Mouse (Mus musculus) cerebral cortex, adult 2 months (tissue): Measurements from ENCODE around the gene Brms1l.

Source experiments
- WGBS: fragments of 180-500 bp; shearing (Covaris S2); methylation state at CpG from one replicate; pipeline ENCODE4 v1.1.7; 2018; 5-methylcytosine and 5-hydroxymethylcytosine counted together

Gene Brms1l

GRCm38 (mm10) chr12:55869622-55870322, 33.6 kb downstream of the Brms1l start:
- WGBS = 92% methylated on average over 5 of the region's 5 CpGs

- whole genome bisulfite sequencing = 30% methylated on average over 4 of the region's 4 CpGs
These were observed 49.3 kb downstream of the Brms1l start for GRCm38 (mm10) chr12:55885449-55885848.

GRCm38 (mm10) chr12:55888570-55888969, 52.4 kb downstream of the Brms1l start:
- 21% methylated on average over 5 of the region's 5 CpGs for WGBS

- WGBS = 87% methylated on average over 1 of the region's 1 CpGs
These were observed 68.7 kb downstream of the Brms1l start for GRCm38 (mm10) chr12:55904801-55905200.

GRCm38 (mm10) chr12:55912138-55912537, 76.0 kb downstream of the Brms1l start:
- 63% methylated on average over 3 of the region's 3 CpGs for WGBS

GRCm38 (mm10) chr12:55913201-55913600, 77.1 kb downstream of the Brms1l start:
- 66% methylated on average over 9 of the region's 9 CpGs for WGBS

GRCm38 (mm10) chr12:55916250-55916649, 80.1 kb downstream of the Brms1l start:
- 30% methylated on average over 8 of the region's 8 CpGs for WGBS

- WGBS = 95% methylated on average over 19 of the region's 19 CpGs
These were observed 80.9 kb downstream of the Brms1l start for GRCm38 (mm10) chr12:55917020-55917419.
